Mouse (Mus musculus): ENCODE results near the gene Cyth1. TPM values are rescaled to one million over a fixed set of nuclear protein-coding genes. Genes with fewer than 3 reads are reported as not detected.
A peak's percentile ranks its signal among the peaks of the same experiment; 100 is the strongest.

The Cyth1 gene
- 0.07 and 0.14 TPM in 2 replicates for polyA plus RNA-seq (2012)

- Histone ChIP-seq H3K4me1 (ENCODE audit: control insufficient read depth) (peaks cover 31% of the 10 kb centered on the region), H3K27me3 (ENCODE audit: control insufficient read depth) (peaks cover 25% of the 10 kb centered on the region), H3K36me3 (ENCODE audit: control insufficient read depth) (no peaks in the 10 kb centered on the region), H3K4me3 (replicated peaks) (peak within 1 kb of the TSS; percentile 85), H3K9me3 (ENCODE audit: control insufficient read depth, low read length) (no peaks in the 10 kb centered on the region)
- TF ChIP-seq GATA1 (IDR thresholded peaks at IDR 0.05; ENCODE audit: low read length) = no peak
- no peak for TF ChIP-seq TAL1 (IDR thresholded peaks at IDR 0.05; ENCODE audit: low read length)
Observed at GRCm38 (mm10) chr11:118248150-118249011, at the start of gene Cyth1. Gene Cyth1 (minus strand): TSS chr11:118248592.

GRCm38 (mm10) chr11:118297967-118298366 lies 49.6 kb upstream of the Cyth1 start:
- Histone ChIP-seq H3K27me3 (ENCODE audit: control insufficient read depth) (peaks cover 14% of the 10 kb centered on the region), H3K4me1 (ENCODE audit: control insufficient read depth) (peaks cover 5% of the 10 kb centered on the region), H3K36me3 (ENCODE audit: control insufficient read depth) (no peaks in the 10 kb centered on the region), H3K9me3 (ENCODE audit: control insufficient read depth, low read length) (no peaks in the 10 kb centered on the region; the same call in 1 of the 2 replicates), H3K4me3 (replicated peaks) (no peak overlapping the region)
- TF ChIP-seq GATA1 (IDR thresholded peaks at IDR 0.05; ENCODE audit: low read length) (no peak), TAL1 (IDR thresholded peaks at IDR 0.05; ENCODE audit: low read length) (no peak)

GRCm38 (mm10) chr11:118295026-118295425 lies 46.6 kb upstream of the Cyth1 start:
- Histone ChIP-seq H3K4me1 (ENCODE audit: control insufficient read depth) (peaks cover 14% of the 10 kb centered on the region), H3K27me3 (ENCODE audit: control insufficient read depth) (peaks cover 23% of the 10 kb centered on the region), H3K36me3 (ENCODE audit: control insufficient read depth) (no peaks in the 10 kb centered on the region), H3K4me3 (replicated peaks) (no peak overlapping the region), H3K9me3 (ENCODE audit: control insufficient read depth, low read length) (no peaks in the 10 kb centered on the region; the same call in 1 of the 2 replicates)
- no peak for TF ChIP-seq TAL1 (IDR thresholded peaks at IDR 0.05; ENCODE audit: low read length)

- Histone ChIP-seq H3K9me3 (ENCODE audit: control insufficient read depth, low read length) (no peaks in the 10 kb centered on the region; the same call in 1 of the 2 replicates), H3K27me3 (ENCODE audit: control insufficient read depth) (peaks cover 23% of the 10 kb centered on the region), H3K36me3 (ENCODE audit: control insufficient read depth) (peaks cover under 1% of the 10 kb centered on the region), H3K4me3 (replicated peaks) (no peak overlapping the region), H3K4me1 (ENCODE audit: control insufficient read depth) (peaks cover 25% of the 10 kb centered on the region)
- TF ChIP-seq GATA1 (IDR thresholded peaks at IDR 0.05; ENCODE audit: low read length) (no peak), TAL1 (IDR thresholded peaks at IDR 0.05; ENCODE audit: low read length) (no peak)
Observed at GRCm38 (mm10) chr11:118292671-118293070, 44.3 kb upstream of the Cyth1 start.

- H3K9me3 ChIP-seq (ENCODE audit: control insufficient read depth, low read length) = no peaks in the 10 kb centered on the region; the same call in 1 of the 2 replicates
- peaks cover 27% of the 10 kb centered on the region for H3K4me1 ChIP-seq (ENCODE audit: control insufficient read depth)
- H3K36me3 ChIP-seq (ENCODE audit: control insufficient read depth) = peaks cover 25% of the 10 kb centered on the region
- H3K27me3 ChIP-seq (ENCODE audit: control insufficient read depth) = peaks cover 22% of the 10 kb centered on the region
- TF ChIP-seq GATA1 (IDR thresholded peaks at IDR 0.05; ENCODE audit: low read length) (no peak), TAL1 (IDR thresholded peaks at IDR 0.05; ENCODE audit: low read length) (no peak)
- H3K4me3 ChIP-seq (replicated peaks) = peak within 1 kb of the TSS; percentile 84
Observed at GRCm38 (mm10) chr11:118289999-118290889, 41.9 kb upstream of the Cyth1 start, which contains the start of gene Usp36. Gene Usp36 (minus strand): TSS chr11:118290244.

- H3K27me3 ChIP-seq (ENCODE audit: control insufficient read depth) = peaks cover 19% of the 10 kb centered on the region
- H3K9me3 ChIP-seq (ENCODE audit: control insufficient read depth, low read length) = no peaks in the 10 kb centered on the region
- no peak for TF ChIP-seq GATA1 (IDR thresholded peaks at IDR 0.05; ENCODE audit: low read length)
- peaks cover 32% of the 10 kb centered on the region for H3K36me3 ChIP-seq (ENCODE audit: control insufficient read depth)
- H3K4me3 ChIP-seq (replicated peaks) = peak overlapping the region; percentile 84
- H3K4me1 ChIP-seq (ENCODE audit: control insufficient read depth) = peaks cover 27% of the 10 kb centered on the region
Observed at GRCm38 (mm10) chr11:118289562-118289961, 41.2 kb upstream of the Cyth1 start.

- H3K4me3 ChIP-seq (replicated peaks) = peak overlapping the region; percentile 84
- H3K9me3 ChIP-seq (ENCODE audit: control insufficient read depth, low read length) = no peaks in the 10 kb centered on the region
- H3K27me3 ChIP-seq (ENCODE audit: control insufficient read depth) = peaks cover 15% of the 10 kb centered on the region
- TF ChIP-seq TAL1 (IDR thresholded peaks at IDR 0.05; ENCODE audit: low read length) (no peak), GATA1 (IDR thresholded peaks at IDR 0.05; ENCODE audit: low read length) (no peak)
- H3K36me3 ChIP-seq (ENCODE audit: control insufficient read depth) = peaks cover 35% of the 10 kb centered on the region
- H3K4me1 ChIP-seq (ENCODE audit: control insufficient read depth) = peaks cover 27% of the 10 kb centered on the region
Observed at GRCm38 (mm10) chr11:118289037-118289511, 40.7 kb upstream of the Cyth1 start.

- Histone ChIP-seq H3K9me3 (ENCODE audit: control insufficient read depth, low read length) (no peaks in the 10 kb centered on the region), H3K36me3 (ENCODE audit: control insufficient read depth) (peaks cover 50% of the 10 kb centered on the region)
Observed at GRCm38 (mm10) chr11:118287573-118287972, 39.2 kb upstream of the Cyth1 start.

More at GRCm38 (mm10) chr11:118287573-118287972, 39.2 kb upstream of the Cyth1 start:
- H3K4me1 ChIP-seq (ENCODE audit: control insufficient read depth) = peaks cover 27% of the 10 kb centered on the region
- H3K27me3 ChIP-seq (ENCODE audit: control insufficient read depth) = peaks cover 5% of the 10 kb centered on the region
- TF ChIP-seq TAL1 (IDR thresholded peaks at IDR 0.05; ENCODE audit: low read length) (no peak), GATA1 (IDR thresholded peaks at IDR 0.05; ENCODE audit: low read length) (no peak)
- H3K4me3 ChIP-seq (replicated peaks) = no peak overlapping the region

All from erythroblast, embryonic 14.5 days (primary cell).